Mouse (Mus musculus) cortical plate, adult 2 months (tissue): ENCODE data around the gene Dhrs7c.

Experiments used
- CTCF ChIP-seq: fragments of 200-500 bp; IDR thresholded peaks from 2 replicates; pipeline ENCODE4 v1.5.1; 2011; ENCODE audit warnings: mild to moderate bottlenecking, control low read depth, low read length; ENCODE audit not compliant: insufficient read depth; ENCODE audit errors: extremely low read depth
- POLR2A ChIP-seq: fragments of 200-500 bp; IDR thresholded peaks from 2 replicates; pipeline ENCODE4 v1.6.1; 2011; ENCODE audit warnings: mild to moderate bottlenecking, low read length, control low read depth; ENCODE audit not compliant: insufficient read depth; ENCODE audit errors: extremely low read depth

DNA sequence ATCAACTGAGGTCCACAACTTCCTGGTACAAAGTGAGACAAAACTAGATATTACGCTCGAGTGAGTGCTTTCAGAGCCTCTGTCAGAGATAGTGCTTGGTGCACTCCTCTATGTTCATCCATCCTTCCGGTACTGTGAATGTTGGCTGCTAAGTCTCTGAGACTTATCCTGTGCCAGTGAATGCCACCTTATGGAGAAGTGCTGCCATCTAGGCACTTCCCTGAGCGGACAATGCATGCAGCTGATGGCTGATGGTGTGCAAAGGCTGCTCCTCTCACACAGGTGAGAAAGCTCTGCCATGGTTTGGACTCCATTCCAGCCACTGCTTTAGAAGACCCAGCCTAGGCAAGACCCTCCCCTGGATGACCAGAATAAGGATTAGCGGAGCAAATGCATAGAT lies 10.1 kb downstream of the Dhrs7c start:
- TF ChIP-seq CTCF (peak; percentile 52), POLR2A (no peak)
